Mouse (Mus musculus) C2C12 (cell line): Measurements from ENCODE around the gene Vegfb.

Experiments
- CEBPB ChIP-seq: IDR thresholded peaks from one replicate; pipeline ENCODE4 v1.6.1; 2011; ENCODE audit warnings: low read depth, mild to moderate bottlenecking, control low read depth, moderate library complexity
- CTCF ChIP-seq: IDR thresholded peaks from one replicate; pipeline ENCODE4 v1.5.1; 2011; ENCODE audit not compliant: control insufficient read depth, insufficient read depth, insufficient read length
- MAX ChIP-seq: IDR thresholded peaks from one replicate; pipeline ENCODE4 v1.6.1; 2011; ENCODE audit warnings: mild to moderate bottlenecking, control low read depth
- MYOD1 ChIP-seq: IDR thresholded peaks from one replicate; pipeline ENCODE4 v1.6.1; 2011; ENCODE audit warnings: low read depth; ENCODE audit not compliant: control insufficient read depth, insufficient read length
- MYOG ChIP-seq: IDR thresholded peaks from one replicate; pipeline ENCODE4 v1.6.1; 2011; ENCODE audit not compliant: control insufficient read depth, insufficient read length; ENCODE audit errors: extremely low read depth
- USF1 ChIP-seq: IDR thresholded peaks from one replicate; pipeline ENCODE4 v1.6.1; 2011; ENCODE audit warnings: low read depth, mild to moderate bottlenecking, control low read depth, moderate library complexity

DNA sequence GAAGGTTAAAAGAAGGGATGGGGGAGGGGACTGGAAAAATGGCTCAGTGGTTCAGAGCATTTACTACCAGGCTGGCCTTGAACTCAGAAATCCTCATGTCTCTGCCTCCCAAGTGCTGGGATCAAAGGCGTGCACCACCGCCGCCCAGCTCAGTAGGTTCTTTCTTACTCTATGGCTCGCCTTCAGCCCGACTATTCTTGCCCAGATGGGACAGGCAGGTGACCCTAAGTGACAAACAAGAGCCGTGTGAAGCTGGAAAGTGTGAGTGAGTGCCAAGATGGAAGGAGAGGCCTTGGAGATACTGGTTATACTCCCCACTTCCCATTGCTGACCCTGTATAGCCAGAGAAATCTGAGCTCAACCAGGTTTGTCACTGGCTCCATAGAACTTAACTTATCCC, 43.7 kb downstream of the Vegfb start:
- TF ChIP-seq CTCF (no peak), USF1 (no peak), MAX (no peak), CEBPB (no peak), MYOG (no peak), MYOD1 (no peak)
